Comparison of ENCODE assay signal across 22 mouse cellular contexts in the genomic region with DNA sequence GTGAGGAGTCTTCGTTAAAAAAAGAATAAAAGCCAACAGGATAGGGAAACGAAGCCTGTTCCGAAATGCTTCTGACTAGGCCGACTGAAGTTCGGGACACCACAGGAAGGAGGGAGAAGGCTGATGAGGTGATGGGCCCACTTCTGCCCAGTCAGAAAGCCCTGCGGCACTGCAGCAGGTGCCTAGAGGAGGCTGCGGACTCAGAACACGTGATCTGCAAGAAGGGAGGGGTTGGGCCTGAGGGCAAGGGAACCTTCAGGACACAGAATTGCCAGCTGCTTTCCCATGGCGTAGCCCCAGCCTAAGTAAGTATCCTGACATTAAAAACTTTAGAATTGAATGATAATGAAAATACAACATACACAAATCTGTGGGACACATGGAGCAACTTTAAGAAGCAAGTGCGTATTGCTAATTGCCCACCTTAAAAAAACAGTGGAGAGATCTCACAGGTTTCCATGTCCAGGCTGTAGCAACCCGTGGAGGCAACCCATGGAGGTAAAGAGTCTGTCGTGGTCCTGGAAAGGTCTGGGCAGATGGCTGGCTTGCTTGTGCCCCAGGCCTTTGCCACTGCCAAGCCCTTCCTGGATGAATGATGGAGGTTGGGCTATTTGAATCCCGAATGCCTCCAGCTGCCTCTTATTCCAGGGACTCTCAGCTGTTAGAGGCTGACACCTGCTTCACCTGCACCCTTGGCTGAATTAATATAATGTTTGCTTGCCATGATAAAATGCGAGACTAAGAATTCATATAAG. TPM values are rescaled to one million over a fixed set of nuclear protein-coding genes. Genes with fewer than 3 reads are reported as not detected.
DNase-seq lines count a peak whose midpoint lies in the region; ATAC-seq lines count a peak whose summit lies in the region.
"Had no signal": no experiment of that assay in that cellular context is flagged by ENCODE, and none has a peak within 500 bp of the region (broad histone marks: within the 10 kb centered on the region; RNA-seq: fewer than 3 reads in every experiment).

No protein-coding gene starts in this region.

- no peak overlapping the region for H3K4me2 ChIP-seq in midbrain, embryonic 11.5 days
- H3K4me2 ChIP-seq in midbrain, embryonic 16.5 days (ENCODE audit: low read length) = no peak overlapping the region
- H3K4me2 ChIP-seq: embryonic facial prominence, embryonic 15.5 days; heart, embryonic 13.5 days; hindbrain, embryonic 13.5 days; intestine, embryonic 15.5 days had no signal

- no peaks in the 10 kb centered on the region for H3K4me1 ChIP-seq in midbrain, embryonic 11.5 days (ENCODE audit: control insufficient read depth, insufficient read depth, low read length)
- H3K4me1 ChIP-seq in midbrain, embryonic 16.5 days (ENCODE audit: control insufficient read depth, insufficient read depth, low read length) = no peaks in the 10 kb centered on the region

- H3K9ac ChIP-seq in midbrain, embryonic 11.5 days (ENCODE audit: low read length) = no peak overlapping the region
- no peak overlapping the region for H3K9ac ChIP-seq in midbrain, embryonic 16.5 days (ENCODE audit: low read depth, low read length)
- H3K9ac ChIP-seq: embryonic facial prominence, embryonic 15.5 days; heart, embryonic 13.5 days; hindbrain, embryonic 13.5 days; intestine, embryonic 15.5 days had no signal

- ATAC-seq in midbrain, embryonic 11.5 days (ENCODE audit: low FRiP score) = no peak
- ATAC-seq in midbrain, embryonic 16.5 days = no peak
- ATAC-seq: forebrain, embryonic 14.5 days; intestine, embryonic 15.5 days had no signal

- 70% methylated on average over 14 of the region's 14 CpGs for WGBS in midbrain, embryonic 11.5 days
- WGBS in midbrain, embryonic 16.5 days = 55% methylated on average over 14 of the region's 14 CpGs

- no peaks in the 10 kb centered on the region for H3K9me3 ChIP-seq in midbrain, embryonic 11.5 days (ENCODE audit: control insufficient read depth, low read length)
- no peaks in the 10 kb centered on the region for H3K9me3 ChIP-seq in midbrain, embryonic 16.5 days (replicated peaks; ENCODE audit: control insufficient read depth, low read length, poor library complexity, severe bottlenecking)
- H3K9me3 ChIP-seq: embryonic facial prominence, embryonic 15.5 days; forebrain, embryonic 10.5 days; heart, embryonic 13.5 days; hindbrain, embryonic 13.5 days; intestine, embryonic 15.5 days had no signal

- H3K27ac ChIP-seq in midbrain, embryonic 11.5 days (ENCODE audit: low read depth, low read length) = no peak overlapping the region
- H3K27ac ChIP-seq in midbrain, embryonic 16.5 days (ENCODE audit: low read length) = no peak overlapping the region
- H3K27ac ChIP-seq: embryonic facial prominence, embryonic 15.5 days; forebrain, embryonic 10.5 days; gastrocnemius, adult 2 months; heart, embryonic 13.5 days; hindbrain, embryonic 13.5 days; intestine, embryonic 15.5 days had no signal

- no peaks in the 10 kb centered on the region for H3K27me3 ChIP-seq in midbrain, embryonic 11.5 days (ENCODE audit: control insufficient read depth, insufficient read depth, low read length)
- no peaks in the 10 kb centered on the region for H3K27me3 ChIP-seq in midbrain, embryonic 16.5 days (ENCODE audit: control insufficient read depth, insufficient read depth, low read depth, low read length)
- H3K27me3 ChIP-seq: embryonic facial prominence, embryonic 15.5 days; hindbrain, embryonic 13.5 days; intestine, embryonic 15.5 days had no signal

- H3K4me3 ChIP-seq in midbrain, embryonic 11.5 days (ENCODE audit: low read depth, low read length) = no peak overlapping the region
- H3K4me3 ChIP-seq in midbrain, embryonic 16.5 days (ENCODE audit: low read depth, low read length) = no peak overlapping the region
- H3K4me3 ChIP-seq: embryonic facial prominence, embryonic 15.5 days; erythroblast, embryonic 14.5 days; forebrain, embryonic 10.5 days; gastrocnemius, adult 2 months; heart, embryonic 13.5 days; hindbrain, embryonic 13.5 days; intestine, embryonic 15.5 days had no signal

- no peaks in the 10 kb centered on the region for H3K36me3 ChIP-seq in midbrain, embryonic 11.5 days (ENCODE audit: control insufficient read depth, insufficient read depth, low read length)
- no peaks in the 10 kb centered on the region for H3K36me3 ChIP-seq in midbrain, embryonic 16.5 days (ENCODE audit: control insufficient read depth, insufficient read depth, low read length)
- H3K36me3 ChIP-seq: embryonic facial prominence, embryonic 15.5 days; forebrain, embryonic 10.5 days; heart, embryonic 13.5 days; hindbrain, embryonic 13.5 days; intestine, embryonic 15.5 days had no signal

- peak; percentile 60 to 63 for DNase-seq in cerebellum, postnatal 14 days
- DNase-seq in cerebellum, adult 8-10 months = no peak
- DNase-seq in midbrain, embryonic 11.5 days (ENCODE audit: low spot score, missing footprints) = peak; percentile 74
- DNase-seq in MN1 (ENCODE audit: low spot score) (peak; percentile 22), ZHBTc4 (ENCODE audit: low read depth, low spot score) (peak; percentile 61)
- DNase-seq in urinary bladder, postnatal 25 days (ENCODE audit: low spot score) = no peak
- DNase-seq: adrenal gland, postnatal 10 days; embryo, embryonic 11 days; gastrocnemius, adult 2 months; gastrocnemius, postnatal 36 days; heart, adult 11 months; heart, postnatal 4 days; kidney, adult 18-20 months had no signal

RNA-seq across cellular contexts. Expression of a gene that starts 0.9 kb away (rescaled TPM):
- not detected in 2 replicates for polyA plus RNA-seq in midbrain, embryonic 11.5 days (2014; fragmentation: Nextera tagmentation; extraction: Ambion mirVana)
- not detected in 2 replicates for polyA plus RNA-seq in midbrain, embryonic 16.5 days (2015; fragmentation: Nextera tagmentation; extraction: Ambion mirVana)
- polyA plus RNA-seq: erythroblast, embryonic 14.5 days; forebrain, embryonic 10.5 days; forebrain, embryonic 14.5 days; heart, embryonic 13.5 days; heart, postnatal 0 days; hindbrain, embryonic 13.5 days had no signal

Comparison
In these comparisons a context has a peak if more than half of its experiments do, and no peak if none do; other contexts are left out.
1. DNase-seq: peak in cerebellum, postnatal 14 days (2 of 2), midbrain, embryonic 11.5 days (single experiment), MN1 (single experiment) and ZHBTc4 (single experiment); none in cerebellum, adult 8-10 months (single experiment) and urinary bladder, postnatal 25 days (single experiment).